Mouse (Mus musculus): ENCODE measurements around the gene Tubb1. TPM values are rescaled to one million over a fixed set of nuclear protein-coding genes. Genes with fewer than 3 reads are reported as not detected.

Gene Tubb1
- polyA plus RNA-seq, 1 experiment from 2014 or later: 0.24 TPM

GRCm38 (mm10) chr2:174463370-174463769, 12.9 kb downstream of the Tubb1 start:
- no peaks in the 10 kb centered on the region for H3K9me3 ChIP-seq (ENCODE audit: control insufficient read depth, low read length)
- WGBS: 37% methylated on average over 10 of the region's 10 CpGs
- H3K27ac ChIP-seq (ENCODE audit: low read length): no peak overlapping the region
- peak; percentile 14 for ATAC-seq
- H3K27me3 ChIP-seq (replicated peaks; ENCODE audit: control insufficient read depth, insufficient read depth, low read length): no peaks in the 10 kb centered on the region
- peak overlapping the region; percentile 93 for H3K9ac ChIP-seq (replicated peaks; ENCODE audit: low read depth, low read length)
- peaks cover 10% of the 10 kb centered on the region; the same call in 1 of the 2 replicates for H3K36me3 ChIP-seq (ENCODE audit: control insufficient read depth, insufficient read depth)
- peaks cover 10% of the 10 kb centered on the region for H3K4me1 ChIP-seq (replicated peaks; ENCODE audit: control insufficient read depth, insufficient read depth, low read length)
- H3K4me3 ChIP-seq (replicated peaks; ENCODE audit: low read length): peak overlapping the region; percentile 97
- H3K4me2 ChIP-seq (ENCODE audit: low read length): peak overlapping the region; percentile 87

GRCm38 (mm10) chr2:174463789-174464523, 13.5 kb downstream of the Tubb1 start, which contains the start of gene Atp5e:
Gene Atp5e (minus strand): TSS chr2:174464105.
- Histone ChIP-seq H3K9me3 (ENCODE audit: control insufficient read depth, low read length) (no peaks in the 10 kb centered on the region), H3K36me3 (ENCODE audit: control insufficient read depth, insufficient read depth) (peaks cover 10% of the 10 kb centered on the region; the same call in 1 of the 2 replicates), H3K4me1 (replicated peaks; ENCODE audit: control insufficient read depth, insufficient read depth, low read length) (peaks cover 10% of the 10 kb centered on the region), H3K4me3 (replicated peaks; ENCODE audit: low read length) (peak within 1 kb of the TSS; percentile 97), H3K9ac (replicated peaks; ENCODE audit: low read depth, low read length) (peak within 1 kb of the TSS; percentile 93), H3K27me3 (replicated peaks; ENCODE audit: control insufficient read depth, insufficient read depth, low read length) (no peaks in the 10 kb centered on the region), H3K27ac (ENCODE audit: low read length) (peak within 1 kb of the TSS; percentile 48; the same call in 1 of the 2 replicates), H3K4me2 (ENCODE audit: low read length) (peak within 1 kb of the TSS; percentile 87)
- ATAC-seq: peak; percentile 100
- 3% methylated on average over 46 of the region's 48 CpGs for WGBS

GRCm38 (mm10) chr2:174470333-174470732, 19.8 kb downstream of the Tubb1 start:
- Histone ChIP-seq H3K4me1 (replicated peaks; ENCODE audit: control insufficient read depth, insufficient read depth, low read length) (peaks cover 9% of the 10 kb centered on the region), H3K4me2 (ENCODE audit: low read length) (no peak overlapping the region), H3K9ac (replicated peaks; ENCODE audit: low read depth, low read length) (no peak overlapping the region), H3K36me3 (ENCODE audit: control insufficient read depth, insufficient read depth) (no peaks in the 10 kb centered on the region; the same call in 1 of the 2 replicates), H3K9me3 (ENCODE audit: control insufficient read depth, low read length) (no peaks in the 10 kb centered on the region), H3K4me3 (replicated peaks; ENCODE audit: low read length) (no peak overlapping the region), H3K27ac (ENCODE audit: low read length) (no peak overlapping the region), H3K27me3 (replicated peaks; ENCODE audit: control insufficient read depth, insufficient read depth, low read length) (no peaks in the 10 kb centered on the region)
- ATAC-seq: no peak
- WGBS: 94% methylated on average over 4 of the region's 4 CpGs

GRCm38 (mm10) chr2:174470786-174471405, 20.4 kb downstream of the Tubb1 start:
- WGBS: 95% methylated on average over 7 of the region's 7 CpGs
- Histone ChIP-seq H3K4me1 (replicated peaks; ENCODE audit: control insufficient read depth, insufficient read depth, low read length) (peaks cover 9% of the 10 kb centered on the region), H3K36me3 (ENCODE audit: control insufficient read depth, insufficient read depth) (no peaks in the 10 kb centered on the region; the same call in 1 of the 2 replicates), H3K4me3 (replicated peaks; ENCODE audit: low read length) (no peak overlapping the region), H3K27me3 (replicated peaks; ENCODE audit: control insufficient read depth, insufficient read depth, low read length) (no peaks in the 10 kb centered on the region), H3K4me2 (ENCODE audit: low read length) (no peak overlapping the region), H3K9ac (replicated peaks; ENCODE audit: low read depth, low read length) (no peak overlapping the region), H3K9me3 (ENCODE audit: control insufficient read depth, low read length) (no peaks in the 10 kb centered on the region), H3K27ac (ENCODE audit: low read length) (no peak overlapping the region)
- no peak for ATAC-seq

GRCm38 (mm10) chr2:174472407-174472806, 21.9 kb downstream of the Tubb1 start:
- peak; percentile 19 for ATAC-seq
- 0 out of 2 replicates have a peak overlapping the region, but pooled peaks have one; percentile 15 for H3K27ac ChIP-seq (ENCODE audit: low read length)
- 7% methylated on average over 30 of the region's 30 CpGs for WGBS

GRCm38 (mm10) chr2:174472818-174473549, 22.5 kb downstream of the Tubb1 start, which contains the start of gene Prelid3b:
Gene Prelid3b (minus strand): TSS chr2:174473081.
- Histone ChIP-seq H3K4me2 (ENCODE audit: low read length) (peak within 1 kb of the TSS; percentile 82), H3K27ac (ENCODE audit: low read length) (0 out of 2 replicates have a peak within 1 kb of the TSS, but pooled peaks have one; percentile 15), H3K4me1 (replicated peaks; ENCODE audit: control insufficient read depth, insufficient read depth, low read length) (peaks cover 9% of the 10 kb centered on the region), H3K9me3 (ENCODE audit: control insufficient read depth, low read length) (no peaks in the 10 kb centered on the region), H3K27me3 (replicated peaks; ENCODE audit: control insufficient read depth, insufficient read depth, low read length) (no peaks in the 10 kb centered on the region), H3K36me3 (ENCODE audit: control insufficient read depth, insufficient read depth) (no peaks in the 10 kb centered on the region), H3K9ac (replicated peaks; ENCODE audit: low read depth, low read length) (peak within 1 kb of the TSS; percentile 71), H3K4me3 (replicated peaks; ENCODE audit: low read length) (peak within 1 kb of the TSS; percentile 74)
- peak; percentile 99 for ATAC-seq
- under 1% methylated on average over 53 of the region's 53 CpGs for WGBS

More at GRCm38 (mm10) chr2:174472407-174472806, 21.9 kb downstream of the Tubb1 start:
- Histone ChIP-seq H3K9ac (replicated peaks; ENCODE audit: low read depth, low read length) (peak overlapping the region; percentile 71), H3K9me3 (ENCODE audit: control insufficient read depth, low read length) (no peaks in the 10 kb centered on the region), H3K4me2 (ENCODE audit: low read length) (peak overlapping the region; percentile 82), H3K27me3 (replicated peaks; ENCODE audit: control insufficient read depth, insufficient read depth, low read length) (no peaks in the 10 kb centered on the region), H3K4me3 (replicated peaks; ENCODE audit: low read length) (peak overlapping the region; percentile 74), H3K36me3 (ENCODE audit: control insufficient read depth, insufficient read depth) (no peaks in the 10 kb centered on the region), H3K4me1 (replicated peaks; ENCODE audit: control insufficient read depth, insufficient read depth, low read length) (peaks cover 9% of the 10 kb centered on the region)

- Histone ChIP-seq H3K4me1 (replicated peaks; ENCODE audit: control insufficient read depth, insufficient read depth, low read length) (peaks cover 9% of the 10 kb centered on the region), H3K9me3 (ENCODE audit: control insufficient read depth, low read length) (no peaks in the 10 kb centered on the region), H3K27ac (ENCODE audit: low read length) (no peak overlapping the region), H3K4me3 (replicated peaks; ENCODE audit: low read length) (peak overlapping the region; percentile 74), H3K9ac (replicated peaks; ENCODE audit: low read depth, low read length) (peak overlapping the region; percentile 33; the same call in 1 of the 2 replicates), H3K27me3 (replicated peaks; ENCODE audit: control insufficient read depth, insufficient read depth, low read length) (no peaks in the 10 kb centered on the region), H3K4me2 (ENCODE audit: low read length) (peak overlapping the region; percentile 82), H3K36me3 (ENCODE audit: control insufficient read depth, insufficient read depth) (no peaks in the 10 kb centered on the region)
- 84% methylated on average over 5 of the region's 5 CpGs for WGBS
- no peak for ATAC-seq
Observed at GRCm38 (mm10) chr2:174473550-174473927, 23.0 kb downstream of the Tubb1 start.

- H3K4me2 ChIP-seq (ENCODE audit: low read length): no peak overlapping the region
- 83% methylated on average over 3 of the region's 3 CpGs for WGBS
Observed at GRCm38 (mm10) chr2:174477543-174478319, 27.2 kb downstream of the Tubb1 start.

More at GRCm38 (mm10) chr2:174477543-174478319, 27.2 kb downstream of the Tubb1 start:
- no peak for ATAC-seq
- no peaks in the 10 kb centered on the region for H3K36me3 ChIP-seq (ENCODE audit: control insufficient read depth, insufficient read depth)
- no peak overlapping the region for H3K9ac ChIP-seq (replicated peaks; ENCODE audit: low read depth, low read length)
- H3K27me3 ChIP-seq (replicated peaks; ENCODE audit: control insufficient read depth, insufficient read depth, low read length): no peaks in the 10 kb centered on the region
- H3K9me3 ChIP-seq (ENCODE audit: control insufficient read depth, low read length): no peaks in the 10 kb centered on the region
- H3K27ac ChIP-seq (ENCODE audit: low read length): no peak overlapping the region
- H3K4me1 ChIP-seq (replicated peaks; ENCODE audit: control insufficient read depth, insufficient read depth, low read length): peaks cover 3% of the 10 kb centered on the region
- H3K4me3 ChIP-seq (replicated peaks; ENCODE audit: low read length): no peak overlapping the region
